Mouse (Mus musculus) MEL (cell line): ENCODE results near the gene Zc2hc1b. TPM values are rescaled to one million over a fixed set of nuclear protein-coding genes. Genes with fewer than 3 reads are reported as not detected.
A peak's percentile ranks its signal among the peaks of the same experiment; 100 is the strongest.

Experiments
- DNase-seq: peaks from one replicate; pipeline ENCODE4 v3.0.0; 2011; ENCODE audit warnings: low read depth, low spot score
- H3K27ac ChIP-seq: 2 replicates; pipeline ENCODE4 v1.5.1; 2012; ENCODE audit warnings: low read depth, mild to moderate bottlenecking, control low read depth, low read length, moderate library complexity; ENCODE audit not compliant: control insufficient read depth
- H3K27me3 ChIP-seq, 2 experiments: fragments of 150-350 bp in 1 of 2; sonication (generic) in 1 of 2; 2 replicates each; pipeline ENCODE4 v1.6.1; 2012; ENCODE audit warnings: low read length in 2 of 2, mild to moderate bottlenecking in 2 of 2, improper control_type of control experiment in 1 of 2, moderate library complexity in 1 of 2; ENCODE audit not compliant: insufficient read depth in 2 of 2, control insufficient read depth in 1 of 2
- H3K36me3 ChIP-seq, 2 experiments: 2 replicates each; pipeline ENCODE4 v1.6.1; 2012 to 2014; ENCODE audit warnings: low read length in 2 of 2, improper control_type of control experiment in 1 of 2, inconsistent platforms in 1 of 2, mild to moderate bottlenecking in 1 of 2; ENCODE audit not compliant: insufficient read depth in 2 of 2, control insufficient read depth in 1 of 2
- H3K4me1 ChIP-seq, 2 experiments: fragments of 150-350 bp in 1 of 2; sonication (generic) in 1 of 2; 2 replicates each; pipeline ENCODE4 v1.6.1; 2012; ENCODE audit warnings: low read length in 2 of 2, improper control_type of control experiment in 1 of 2, mild to moderate bottlenecking in 1 of 2; ENCODE audit not compliant: insufficient read depth in 2 of 2, control insufficient read depth in 1 of 2
- H3K4me3 ChIP-seq, 2 experiments: fragments of 150-350 bp in 1 of 2; sonication (generic) in 1 of 2; 2 replicates each; pipeline ENCODE4 v1.5.1; 2012; ENCODE audit warnings: low read depth in 2 of 2, low read length in 2 of 2, mild to moderate bottlenecking in 2 of 2, moderate library complexity in 2 of 2, control low read depth in 1 of 2, improper control_type of control experiment in 1 of 2; ENCODE audit not compliant: control insufficient read depth in 1 of 2, insufficient read depth in 1 of 2
- H3K79me2 ChIP-seq: 2 replicates; pipeline ENCODE4 v1.6.1; 2012; ENCODE audit warnings: mild to moderate bottlenecking, low read length, moderate library complexity; ENCODE audit not compliant: control insufficient read depth, poor library complexity, insufficient read depth
- H3K9ac ChIP-seq: 2 replicates; pipeline ENCODE4 v1.6.1; 2012; ENCODE audit warnings: low read depth, mild to moderate bottlenecking, control low read depth, low read length, moderate library complexity; ENCODE audit not compliant: control insufficient read depth, poor library complexity, severe bottlenecking
- H3K9me3 ChIP-seq: fragments of 150-350 bp; sonication (generic); replicated peaks from 2 replicates; pipeline ENCODE4 v1.6.1; 2012; ENCODE audit warnings: mild to moderate bottlenecking, low read length, improper control_type of control experiment, moderate library complexity; ENCODE audit not compliant: insufficient read depth
- CHD2 ChIP-seq: IDR thresholded peaks from 2 replicates; pipeline ENCODE4 v1.6.1; 2011; ENCODE audit warnings: low read length, improper control_type of control experiment
- CTCF ChIP-seq, 3 experiments: IDR thresholded peaks in 2 of 3; conservative IDR thresholded peaks in 1 of 3; 2 replicates each; pipeline ENCODE4 v1.5.1; 2011 to 2012; ENCODE audit warnings: low read length in 3 of 3, low read depth in 2 of 3, mild to moderate bottlenecking in 2 of 3, improper control_type of control experiment in 1 of 3, inconsistent platforms in 1 of 3, mixed read lengths in 1 of 3, moderate library complexity in 1 of 3; ENCODE audit not compliant: control insufficient read depth in 1 of 3, insufficient read depth in 1 of 3, poor library complexity in 1 of 3, severe bottlenecking in 1 of 3
- EP300 ChIP-seq, 2 experiments: IDR thresholded peaks; 2 replicates each; pipeline ENCODE4 v1.6.1; 2011; ENCODE audit warnings: improper control_type of control experiment in 2 of 2, low read length in 2 of 2, low read depth in 1 of 2, mild to moderate bottlenecking in 1 of 2
- GATA1 ChIP-seq: IDR thresholded peaks from 2 replicates; pipeline ENCODE4 v1.6.1; 2011; ENCODE audit warnings: low read depth, low read length, improper control_type of control experiment
- KAT2A ChIP-seq: conservative IDR thresholded peaks from 2 replicates; pipeline ENCODE4 v1.6.1; 2012; ENCODE audit warnings: low read depth, low read length, improper control_type of control experiment, inconsistent platforms
- MAZ ChIP-seq: IDR thresholded peaks from 2 replicates; pipeline ENCODE4 v1.6.1; 2012; ENCODE audit warnings: low read depth, mild to moderate bottlenecking, inconsistent platforms, low read length, improper control_type of control experiment
- MYC ChIP-seq: IDR thresholded peaks from 2 replicates; pipeline ENCODE4 v1.6.1; 2011; ENCODE audit warnings: low read depth, mild to moderate bottlenecking, low read length, improper control_type of control experiment, moderate library complexity
- POLR2A ChIP-seq, 2 experiments: IDR thresholded peaks; 2 replicates each; pipeline ENCODE4 v1.6.1; 2011 to 2012; ENCODE audit warnings: low read length in 2 of 2, mild to moderate bottlenecking in 2 of 2, control low read depth in 1 of 2, improper control_type of control experiment in 1 of 2, low read depth in 1 of 2, moderate library complexity in 1 of 2; ENCODE audit not compliant: control insufficient read depth in 1 of 2, insufficient read depth in 1 of 2, poor library complexity in 1 of 2
- RCOR1 ChIP-seq: IDR thresholded peaks from 2 replicates; pipeline ENCODE4 v1.6.1; 2012; ENCODE audit warnings: low read depth, mild to moderate bottlenecking, inconsistent platforms, low read length, improper control_type of control experiment
- TAL1 ChIP-seq: IDR thresholded peaks from 2 replicates; pipeline ENCODE4 v1.6.1; 2012; ENCODE audit warnings: mild to moderate bottlenecking, inconsistent platforms, low read length, moderate library complexity, mixed read lengths
- UBTF ChIP-seq: IDR thresholded peaks from 2 replicates; pipeline ENCODE4 v1.6.1; 2012; ENCODE audit warnings: low read depth, mild to moderate bottlenecking, inconsistent platforms, low read length, improper control_type of control experiment, moderate library complexity, borderline replicate concordance; ENCODE audit not compliant: insufficient read depth
- USF2 ChIP-seq, 2 experiments: IDR thresholded peaks; 2 replicates each; pipeline ENCODE4 v1.6.1; 2011 to 2012; ENCODE audit warnings: improper control_type of control experiment in 2 of 2, low read length in 2 of 2, borderline replicate concordance in 1 of 2, inconsistent platforms in 1 of 2, low read depth in 1 of 2, mild to moderate bottlenecking in 1 of 2; ENCODE audit not compliant: insufficient read depth in 1 of 2
- polyA plus RNA-seq, 2 experiments: library from polyadenylated mRNA; stranded (reverse) in 1 of 2; unstranded in 1 of 2; fragments of >175 nt in 1 of 2; fragments of >200 nt in 1 of 2; gene quantifications; 2 replicates each; pipeline versions ENCODE4 v1.2.1 to v1.2.4; 2012; ENCODE audit warnings: low replicate concordance in 2 of 2, low read depth in 1 of 2; ENCODE audit not compliant: insufficient read length in 2 of 2, insufficient read depth in 1 of 2, missing spikeins in 1 of 2
- total RNA-seq: library from RNA; depleted of rRNA; stranded (reverse); fragments of 300-350 nt; gene quantifications from 2 replicates; pipeline ENCODE4 v1.2.3, GENCODE M21; 2012

Gene Zc2hc1b
- total and polyA plus RNA-seq, 3 experiments: 0.07 TPM; not detected in 2

- DNase-seq: no peak
- no peak overlapping the region for H3K27ac ChIP-seq
- peaks cover 0 to 3% of the 10 kb centered on the region in 2 experiments; a peak in 1 of 4 replicates for H3K36me3 ChIP-seq
Measured at GRCm38 (mm10) chr10:13170739-13171448, 6.9 kb downstream of the Zc2hc1b start.

DNA sequence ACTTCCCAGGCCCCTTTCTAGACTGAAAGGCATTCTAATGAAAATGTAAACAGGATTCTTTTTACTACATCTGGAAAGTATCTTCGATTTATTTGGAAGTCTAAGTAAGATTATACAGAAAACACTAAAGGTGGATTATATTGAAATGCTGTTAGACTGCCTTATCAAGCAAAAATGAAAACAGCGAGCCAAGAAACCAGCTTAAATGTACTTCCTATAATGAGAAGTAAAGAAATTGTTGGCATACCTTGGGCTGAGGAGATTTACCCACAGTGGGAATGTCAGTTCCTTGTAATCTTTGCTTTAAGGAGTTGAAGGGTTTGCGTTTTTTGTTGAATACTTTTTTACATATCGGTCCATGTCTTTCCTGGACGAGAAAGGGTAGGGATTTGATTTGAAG lies 9.4 kb downstream of the Zc2hc1b start:
- no peak for DNase-seq
- Histone ChIP-seq H3K27me3 (no peaks in the 10 kb centered on the region), H3K79me2 (no peaks in the 10 kb centered on the region)

More at GRCm38 (mm10) chr10:13170739-13171448, 6.9 kb downstream of the Zc2hc1b start:
- Histone ChIP-seq H3K4me3 (no peak overlapping the region), H3K4me1 (peaks cover 2 to 3% of the 10 kb centered on the region in 2 experiments; a peak in 3 of 4 replicates), H3K9me3 (no peaks in the 10 kb centered on the region), H3K9ac (no peak overlapping the region), H3K79me2 (no peaks in the 10 kb centered on the region), H3K27me3 (no peaks in the 10 kb centered on the region)
- no peak for TF ChIP-seq POLR2A (IDR thresholded peaks at IDR 0.05; ENCODE audit: control insufficient read depth in 1 of 2, insufficient read depth in 1 of 2, low read depth in 1 of 2, low read length in 2 of 2, poor library complexity in 1 of 2)
- no peak for TF ChIP-seq CHD2
- TF ChIP-seq MYC: no peak
- TF ChIP-seq KAT2A: no peak
- no peak for TF ChIP-seq MAZ
- no peak for TF ChIP-seq TAL1
- no peak for TF ChIP-seq GATA1

GRCm38 (mm10) chr10:13162031-13162430 lies 15.8 kb downstream of the Zc2hc1b start:
- DNase-seq: no peak
- H3K9ac ChIP-seq: no peak overlapping the region
- TF ChIP-seq UBTF (no peak), RCOR1 (peak; percentile 42; the same call in 1 of the 2 replicates)
- H3K4me3 ChIP-seq: no peak overlapping the region
- H3K27ac ChIP-seq: no peak overlapping the region
- no peaks in the 10 kb centered on the region for H3K4me1 ChIP-seq
- H3K36me3 ChIP-seq: no peaks in the 10 kb centered on the region
- H3K27me3 ChIP-seq: no peaks in the 10 kb centered on the region; a peak in 1 of 4 replicates
- H3K9me3 ChIP-seq: no peaks in the 10 kb centered on the region
- H3K79me2 ChIP-seq: no peaks in the 10 kb centered on the region

More for the DNA sequence above, 9.4 kb downstream of the Zc2hc1b start:
- TF ChIP-seq CTCF (IDR thresholded peaks at IDR 0.05 in 2 of 3, conservative IDR thresholded peaks at IDR 0.05 in 1 of 3; ENCODE audit: control insufficient read depth in 1 of 3, insufficient read depth in 1 of 3, low read depth in 2 of 3, low read length in 3 of 3, poor library complexity in 1 of 3, severe bottlenecking in 1 of 3) (no peak), USF2 (IDR thresholded peaks at IDR 0.05; ENCODE audit: borderline replicate concordance in 1 of 2, insufficient read depth in 1 of 2, low read depth in 1 of 2, low read length in 2 of 2) (no peak), KAT2A (no peak), GATA1 (peak; percentile 55), EP300 (IDR thresholded peaks at IDR 0.05; ENCODE audit: low read depth in 1 of 2, low read length in 2 of 2) (0 out of 4 replicates have a peak, but pooled peaks of 1 of the 2 experiments have one; percentile 29)
- peaks cover 0 to 3% of the 10 kb centered on the region in 2 experiments; a peak in 1 of 4 replicates for H3K36me3 ChIP-seq
- peak overlapping the region in 1 of 2 experiments; percentile 62; a peak in 2 of 4 replicates for H3K4me3 ChIP-seq
- H3K4me1 ChIP-seq: peaks cover 2 to 3% of the 10 kb centered on the region in 2 experiments; a peak in 3 of 4 replicates
- no peak overlapping the region for H3K27ac ChIP-seq
- H3K9me3 ChIP-seq: no peaks in the 10 kb centered on the region
- H3K9ac ChIP-seq: no peak overlapping the region; the same call in 1 of the 2 replicates
